Mouse (Mus musculus) erythroid progenitor cell, adult 5-6 weeks (primary cell): Measurements from ENCODE around the gene Fxyd5. TPM values are rescaled to one million over a fixed set of nuclear protein-coding genes. Genes with fewer than 3 reads are reported as not detected.

Experiments
- ATAC-seq: replicated peaks from 2 replicates; pipeline ENCODE4 v1.8.0; 2016; ENCODE audit warnings: moderate number of reproducible peaks, mild to moderate bottlenecking, moderate TSS enrichment, inconsistent platforms; ENCODE audit not compliant: poor library complexity, low FRiP score, severe bottlenecking
- total RNA-seq, 2 experiments: library from RNA; stranded (forward) in 1 of 2; stranded (reverse) in 1 of 2; fragments of 150-400 nt in 1 of 2; fragments of 186-747, 209-891 nt in 1 of 2; gene quantifications; 2 replicates each; pipeline versions ENCODE4 v1.2.3 to v1.2.4; 2015 to 2017; ENCODE audit warnings: low replicate concordance in 2 of 2

The Fxyd5 gene
- total RNA-seq, 2 experiments from 2014 or later = 54.3 to 145 TPM

DNA sequence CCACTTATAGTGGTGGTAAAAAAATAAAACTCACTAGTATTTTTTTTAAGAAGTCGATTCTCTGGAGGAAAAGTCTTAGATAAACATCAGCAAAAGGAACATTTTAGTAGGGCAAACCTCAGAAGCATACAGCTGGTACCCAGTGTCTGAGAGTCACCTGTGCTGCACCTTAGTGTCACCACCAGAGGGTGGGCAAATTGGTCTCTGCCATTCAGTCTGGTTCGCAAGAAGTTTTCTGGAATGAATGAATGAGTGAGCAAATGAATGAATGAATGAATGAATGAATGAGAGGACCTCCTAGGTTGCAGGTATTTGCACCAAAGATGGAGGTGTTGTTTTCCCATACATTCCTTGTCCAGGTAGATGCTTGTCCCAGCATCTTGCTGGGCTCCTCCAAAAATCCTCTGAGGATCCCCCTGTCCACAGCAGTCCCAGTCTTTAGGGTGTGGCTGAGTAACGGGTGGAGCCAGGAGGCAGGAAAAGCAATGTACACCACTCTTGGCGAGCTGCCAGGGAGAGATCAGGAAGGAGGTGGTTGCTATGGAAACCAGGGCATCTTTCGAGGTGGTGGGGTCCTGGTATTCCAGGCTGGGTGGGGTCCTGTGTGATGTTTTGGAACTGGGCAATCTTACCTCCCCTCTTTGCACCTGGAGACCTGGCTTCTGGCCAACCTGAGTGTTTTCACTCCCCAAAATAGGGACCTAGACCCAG, 7.0 kb upstream of the Fxyd5 start:
- ATAC-seq = no peak

DNA sequence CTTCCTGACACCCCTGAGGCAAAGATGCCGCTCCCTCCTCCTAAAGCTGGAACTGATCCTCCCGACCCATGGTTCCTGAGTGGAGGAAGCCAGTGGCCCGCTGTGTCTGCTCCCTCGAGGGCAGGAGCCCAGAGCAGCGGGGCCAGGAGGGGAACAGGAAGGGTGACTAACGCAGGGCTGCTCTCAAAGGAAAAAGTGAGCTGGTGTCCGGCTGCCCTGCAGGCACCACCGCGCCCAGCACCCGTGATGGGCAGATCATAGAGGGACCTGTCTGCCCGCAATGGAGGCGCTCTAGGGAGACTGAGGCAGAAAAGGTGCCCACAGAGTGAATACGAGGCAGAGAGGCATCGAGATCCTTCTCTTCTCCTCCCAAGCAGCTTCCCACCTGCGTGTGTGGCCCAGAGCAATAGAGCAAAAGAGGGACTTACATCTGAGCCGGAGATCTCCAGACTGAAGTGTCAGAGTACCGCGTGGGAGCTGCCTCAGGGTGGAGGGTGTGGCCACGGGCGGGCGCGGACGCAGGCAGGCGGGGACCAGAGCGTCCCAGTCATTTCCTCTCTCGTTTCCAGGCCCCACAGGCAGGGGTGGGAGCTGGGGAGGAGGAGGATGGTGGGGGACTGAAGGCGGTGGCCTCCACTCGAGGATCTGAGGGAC, 492 bp downstream of the Fxyd5 start:
- no peak for ATAC-seq

DNA sequence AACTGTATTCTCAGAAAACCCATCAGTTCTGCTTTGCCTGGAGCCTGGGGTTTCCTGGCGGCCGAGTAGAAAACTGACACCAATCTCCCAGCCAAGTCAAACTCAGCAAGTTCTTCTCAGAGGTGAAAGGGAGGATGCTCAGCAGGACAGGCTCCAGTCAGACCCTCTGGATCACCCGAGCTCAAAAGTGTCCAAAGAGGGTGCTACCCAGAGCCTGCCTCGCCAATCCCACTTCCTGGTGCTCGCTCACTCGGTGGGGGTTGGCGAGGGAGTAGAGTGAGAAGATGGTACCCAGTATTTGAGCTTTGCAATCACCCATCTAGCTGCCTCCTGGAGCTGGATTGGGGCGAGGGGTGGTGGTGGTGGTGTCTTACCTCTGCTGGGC, 1.3 kb downstream of the Fxyd5 start:
- no peak for ATAC-seq

- ATAC-seq = no peak
Measured at GRCm38 (mm10) chr7:31040281-31041022, 1.8 kb downstream of the Fxyd5 start.

GRCm38 (mm10) chr7:31039011-31039410, 3.3 kb downstream of the Fxyd5 start:
- ATAC-seq = no peak

GRCm38 (mm10) chr7:31037675-31038074, 4.6 kb downstream of the Fxyd5 start:
- ATAC-seq = no peak

DNA sequence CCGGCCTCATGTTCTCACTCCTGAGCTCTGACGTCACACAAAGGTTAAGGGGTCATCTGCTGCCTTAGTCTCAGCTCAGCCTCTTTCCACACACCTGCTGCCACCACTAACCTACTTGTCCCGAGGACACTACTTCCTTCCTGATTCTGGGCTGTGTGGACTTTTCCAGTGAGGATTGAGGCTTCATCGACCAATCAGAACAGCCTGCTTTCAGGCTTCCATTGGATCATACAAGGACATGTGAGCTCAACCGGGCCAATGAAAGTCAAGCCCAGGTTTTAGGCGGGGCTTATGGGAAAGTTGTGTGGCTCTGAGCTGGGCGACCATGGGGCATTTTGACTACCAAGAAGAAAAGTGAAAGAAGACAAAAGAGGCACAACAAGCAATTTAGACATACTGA, 5.4 kb downstream of the Fxyd5 start:
- no peak for ATAC-seq

- no peak for ATAC-seq
Measured at GRCm38 (mm10) chr7:31035291-31035690, 7.0 kb downstream of the Fxyd5 start.

- no peak for ATAC-seq
Measured at GRCm38 (mm10) chr7:31034789-31035188, 7.5 kb downstream of the Fxyd5 start.

DNA sequence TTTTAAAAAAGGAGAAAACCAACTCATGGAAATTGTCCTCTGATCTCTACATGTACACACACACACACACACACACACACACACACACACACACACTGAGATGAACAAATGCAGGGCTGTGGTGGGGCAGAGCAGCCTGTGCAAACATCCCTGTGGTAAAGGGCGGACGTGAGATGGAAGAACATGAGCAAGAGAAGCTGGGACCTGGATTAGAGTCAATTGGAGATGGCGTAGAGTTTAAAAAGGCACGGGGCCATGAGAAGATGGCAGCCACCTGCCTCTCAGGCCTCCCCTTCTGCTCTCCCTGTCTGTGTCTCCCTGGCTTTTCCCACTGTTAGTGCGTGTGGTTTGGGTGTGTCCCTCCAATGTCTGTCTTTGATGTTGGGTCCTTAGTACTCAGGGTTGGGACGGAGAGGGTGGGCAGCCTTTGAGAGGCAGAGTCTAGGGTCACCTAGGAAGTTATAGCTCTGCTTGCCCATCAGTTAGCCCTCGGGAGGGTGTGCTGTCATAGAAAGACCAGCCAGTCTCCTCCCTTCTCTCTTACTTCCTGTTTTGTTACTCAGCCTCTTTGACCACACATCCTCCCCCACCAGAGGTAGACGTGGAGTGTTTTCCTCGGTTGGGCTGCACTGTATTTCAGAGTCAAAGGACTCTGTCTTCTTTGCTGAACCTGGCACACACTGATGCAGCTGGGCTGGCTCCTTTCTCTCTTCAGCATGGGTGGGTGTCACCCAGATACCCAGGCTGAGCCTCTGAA, 8.7 kb downstream of the Fxyd5 start:
- ATAC-seq = no peak

DNA sequence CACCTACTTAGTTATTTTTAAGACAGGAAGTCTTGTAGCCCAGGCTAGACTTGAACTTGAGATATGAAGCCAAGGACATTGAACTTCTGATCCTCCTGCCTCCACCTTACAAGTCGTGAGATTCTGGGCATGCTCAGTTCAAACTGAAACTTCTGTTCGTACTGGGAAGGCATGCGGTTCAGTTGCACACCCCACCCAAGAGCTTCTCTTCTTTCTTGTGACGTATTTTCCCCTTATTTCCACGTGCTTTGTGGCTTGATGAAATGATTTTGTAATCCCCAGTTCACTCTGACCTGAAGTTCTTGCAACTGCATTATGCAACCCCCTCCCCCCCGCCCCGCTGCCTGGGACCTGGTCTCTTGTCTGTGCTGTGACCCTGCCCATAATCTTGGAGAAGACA, 10.6 kb downstream of the Fxyd5 start:
- ATAC-seq = no peak

DNA sequence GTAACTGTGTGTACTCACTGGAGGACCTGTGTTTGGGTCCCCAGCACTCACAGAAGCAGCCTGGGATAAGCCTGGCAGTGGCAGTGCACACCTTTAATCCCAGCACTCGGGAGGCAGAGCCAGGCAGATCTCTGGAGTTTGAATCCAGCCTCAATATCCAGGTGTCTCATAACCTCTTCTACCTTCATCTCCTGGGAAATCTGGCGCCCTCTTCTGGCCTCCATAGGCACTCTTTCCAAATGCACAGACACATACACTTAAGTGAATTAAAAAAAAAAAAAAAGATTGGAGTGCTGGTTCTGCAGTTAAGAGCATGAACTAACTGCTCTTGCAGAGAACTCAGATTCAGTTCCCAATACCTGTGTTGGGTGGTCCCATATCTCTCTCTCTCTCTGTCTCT, 11.6 kb downstream of the Fxyd5 start:
- no peak for ATAC-seq

DNA sequence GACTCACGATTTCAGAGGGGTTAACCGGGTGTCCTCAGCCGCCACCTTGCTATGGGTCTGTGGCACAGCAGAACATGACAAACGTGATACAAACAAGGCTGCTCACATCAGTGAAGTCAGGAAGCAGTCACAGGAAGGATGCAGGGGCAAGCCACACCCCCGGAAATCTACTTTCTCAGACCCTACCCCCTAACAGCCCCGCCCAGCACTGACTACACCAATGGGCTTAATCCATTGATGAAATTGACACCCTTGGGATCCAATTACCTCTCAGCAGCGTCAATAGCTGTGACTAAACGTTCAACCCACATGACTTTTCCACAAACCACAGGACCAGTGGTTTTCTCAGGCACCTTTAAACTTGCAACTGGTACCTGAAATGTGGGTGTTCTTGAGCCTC, 13.7 kb downstream of the Fxyd5 start:
- no peak for ATAC-seq

DNA sequence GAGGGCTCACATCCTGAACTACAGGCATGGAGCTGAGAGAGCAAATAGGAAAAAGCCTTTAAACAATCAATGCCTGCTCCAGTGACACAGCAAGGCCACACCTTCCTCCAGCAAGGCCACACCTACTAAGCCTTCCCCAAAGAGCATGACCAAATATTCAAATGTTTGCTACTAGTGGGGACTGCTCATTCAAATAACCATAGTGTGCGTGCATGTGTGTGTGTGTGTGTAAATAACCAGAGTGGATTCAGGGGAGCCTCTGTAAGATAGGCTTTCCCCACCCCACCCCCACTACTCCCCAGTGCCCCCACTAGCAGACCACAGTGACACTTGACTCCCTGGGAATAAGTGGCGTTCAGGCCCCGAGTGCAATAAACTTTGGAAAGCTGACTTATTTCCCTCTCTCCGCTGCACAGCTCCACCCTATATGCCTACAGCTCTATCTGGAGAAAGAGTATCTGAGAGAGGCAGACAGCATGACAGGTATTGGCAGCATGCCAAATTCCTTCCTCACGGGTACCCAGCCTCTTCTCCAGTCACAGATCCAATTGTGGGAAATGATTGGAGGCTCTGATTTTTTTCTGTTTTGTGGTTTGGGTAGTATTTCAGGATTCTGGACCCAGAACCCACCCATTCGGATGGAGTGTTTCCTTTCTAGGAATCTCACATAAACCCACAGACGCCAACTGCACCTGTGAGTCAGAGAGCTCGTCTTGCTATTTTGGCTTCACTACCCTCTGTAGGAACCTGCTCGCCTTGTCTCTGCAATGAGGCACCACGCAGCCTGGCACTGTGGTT, 25.0 kb downstream of the Fxyd5 start:
- no peak for ATAC-seq

GRCm38 (mm10) chr7:31012971-31013370, 29.3 kb downstream of the Fxyd5 start:
- ATAC-seq = no peak

- ATAC-seq = no peak
Measured at GRCm38 (mm10) chr7:31008889-31009288, 33.4 kb downstream of the Fxyd5 start.

GRCm38 (mm10) chr7:31008175-31008574, 34.1 kb downstream of the Fxyd5 start:
- ATAC-seq = no peak

DNA sequence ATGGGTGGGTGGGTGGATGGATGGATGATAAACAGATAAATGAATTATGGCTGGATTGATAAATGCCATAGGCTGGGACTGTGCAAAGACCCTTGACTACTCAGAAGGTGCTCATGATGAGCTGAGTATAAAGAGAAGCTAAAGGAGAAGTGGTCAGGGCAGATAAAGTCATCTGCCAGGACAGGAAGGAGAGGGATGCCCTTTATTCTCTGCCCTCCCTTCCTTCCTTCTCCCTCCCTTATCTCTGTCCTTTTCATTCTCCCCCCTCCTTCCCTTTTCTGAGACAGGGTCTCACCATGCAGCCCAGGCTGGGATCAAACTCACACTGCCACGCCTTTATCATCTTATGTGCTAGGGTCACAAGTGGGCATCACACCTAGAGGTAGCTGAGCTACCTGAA, 34.5 kb downstream of the Fxyd5 start:
- no peak for ATAC-seq

DNA sequence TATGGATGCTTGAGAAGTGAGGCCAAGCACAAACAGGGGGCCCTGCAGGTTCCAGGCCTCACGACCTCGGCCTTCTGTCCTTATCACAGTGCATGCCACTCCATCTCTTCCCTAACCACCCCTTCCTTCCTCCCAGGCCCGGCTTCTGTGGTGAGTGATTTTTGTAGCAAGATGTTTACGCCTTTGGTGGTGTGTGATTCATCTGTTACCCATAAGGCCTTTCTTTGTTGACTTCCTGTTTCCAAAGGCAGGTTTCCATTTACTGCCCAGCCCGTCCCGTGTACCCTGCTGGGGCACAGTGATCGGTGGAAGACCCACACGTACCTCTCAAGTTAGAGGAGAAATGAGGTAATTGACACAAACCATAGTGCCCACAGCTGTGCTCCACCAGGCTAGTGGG, 39.6 kb downstream of the Fxyd5 start:
- no peak for ATAC-seq
